Mouse (Mus musculus): ENCODE data around the gene 4933414I15Rik. TPM values are rescaled to one million over a fixed set of nuclear protein-coding genes. Genes with fewer than 3 reads are reported as not detected.

The 4933414I15Rik gene
- total RNA-seq, 2 experiments from 2014 or later, result not detected

Other genes starting within 250 kb of the 4933414I15Rik start
- gene Zfp354c, start 116.0 kb downstream of the 4933414I15Rik start, total RNA-seq (2021), result 1 to 10 TPM; 4.3 to 5.0 TPM
- gene Zfp879, start 102.2 kb downstream of the 4933414I15Rik start, total RNA-seq (2021), result 1 to 10 TPM; 1.6 to 1.8 TPM
- gene Grm6, start 93.1 kb downstream of the 4933414I15Rik start, total RNA-seq (2021), result not detected
- 1 to 10 TPM; 1.8 TPM for gene Zfp454, start 56.1 kb downstream of the 4933414I15Rik start, total RNA-seq (2021)
- gene Zfp2, start 27.6 kb downstream of the 4933414I15Rik start, total RNA-seq (2021), result 1 to 10 TPM; 4.5 to 5.4 TPM
- 1 to 10 TPM; 1.3 to 1.7 TPM for gene Zfp354b, start 12.1 kb downstream of the 4933414I15Rik start, total RNA-seq (2021)
- not detected for gene Prop1, start 10.0 kb upstream of the 4933414I15Rik start, total RNA-seq (2021)
- gene Olfr1378, start 22.8 kb upstream of the 4933414I15Rik start, total RNA-seq (2021), result not detected
- not detected for gene Olfr1377, start 38.2 kb upstream of the 4933414I15Rik start, total RNA-seq (2021)
- gene Olfr51, start 59.8 kb upstream of the 4933414I15Rik start, total RNA-seq (2021), result not detected
- gene Olfr54, start 70.5 kb upstream of the 4933414I15Rik start, total RNA-seq (2021), result not detected
- gene Olfr1375, start 104.3 kb upstream of the 4933414I15Rik start, total RNA-seq (2021), result not detected
- 1 to 10 TPM; 3.4 to 4.0 TPM for gene Zfp354a, start 115.5 kb upstream of the 4933414I15Rik start, total RNA-seq (2021)

Data from gastrocnemius, postnatal 25 days (tissue).